Comparison of ENCODE assay signal across 7 mouse cellular contexts in genomic region chr7:49120935-49121691, GRCm38 (mm10).
DNase-seq lines count a peak whose midpoint lies in the region; ATAC-seq and TF ChIP-seq lines count a peak whose summit lies in the region.

No protein-coding gene starts in this region.

- H3K4me1 ChIP-seq in embryonic facial prominence, embryonic 11.5 days (ENCODE audit: control insufficient read depth, insufficient read depth, low read length), result no peaks in the 10 kb centered on the region
- H3K4me1 ChIP-seq in midbrain, embryonic 13.5 days (replicated peaks), result peaks cover 29% of the 10 kb centered on the region
- no peaks in the 10 kb centered on the region for H3K4me1 ChIP-seq in spleen, adult 2 months (ENCODE audit: control insufficient read depth, insufficient read depth, insufficient read length)

- no peak overlapping the region for H3K4me3 ChIP-seq in embryonic facial prominence, embryonic 11.5 days (ENCODE audit: low read depth, low read length)
- H3K4me3 ChIP-seq in midbrain, embryonic 13.5 days (replicated peaks), result no peak overlapping the region
- H3K4me3 ChIP-seq in spleen, adult 2 months (ENCODE audit: extremely low read depth, insufficient read depth, insufficient read length), result no peak overlapping the region

- peak; percentile 93 for DNase-seq in adrenal gland, postnatal 14 days
- DNase-seq in embryonic facial prominence, embryonic 11.5 days (ENCODE audit: low spot score), result peak; percentile 85
- DNase-seq in heart, adult 11 months, result peak; percentile 93
- DNase-seq in kidney, adult 11 months, result peak; percentile 74
- peak; percentile 93 for DNase-seq in left cerebral cortex, postnatal 4 days
- peak; percentile 19 to 65 for DNase-seq in spleen, adult 2 months (ENCODE audit: low read depth in 1 of 2, low spot score in 2 of 2)

- peak; percentile 81 for TF ChIP-seq CTCF in spleen, adult 2 months (IDR thresholded peaks at IDR 0.05; ENCODE audit: extremely low read depth, insufficient read depth, insufficient read length, insufficient replicate concordance)

- no peak overlapping the region for H3K4me2 ChIP-seq in embryonic facial prominence, embryonic 11.5 days (ENCODE audit: low read depth, low read length)
- H3K4me2 ChIP-seq in midbrain, embryonic 13.5 days (replicated peaks), result peak overlapping the region; percentile 59

- no peaks in the 10 kb centered on the region for H3K36me3 ChIP-seq in embryonic facial prominence, embryonic 11.5 days (replicated peaks; ENCODE audit: control insufficient read depth, insufficient read depth, low read depth, low read length)
- H3K36me3 ChIP-seq in midbrain, embryonic 13.5 days, result no peaks in the 10 kb centered on the region
- H3K36me3 ChIP-seq in spleen, adult 2 months (ENCODE audit: control insufficient read depth, insufficient read depth, low read length), result no peaks in the 10 kb centered on the region

- ATAC-seq in embryonic facial prominence, embryonic 11.5 days (replicated peaks; ENCODE audit: insufficient number of reproducible peaks, low FRiP score, low TSS enrichment, low read depth), result peak; percentile 37; the same call in 1 of the 2 replicates
- ATAC-seq in midbrain, embryonic 13.5 days, result peak; percentile 75

- H3K27ac ChIP-seq in embryonic facial prominence, embryonic 11.5 days (replicated peaks; ENCODE audit: low read depth, low read length), result no peak overlapping the region
- H3K27ac ChIP-seq in midbrain, embryonic 13.5 days, result peak overlapping the region; percentile 77; the same call in 1 of the 2 replicates
- no peak overlapping the region for H3K27ac ChIP-seq in spleen, adult 2 months (ENCODE audit: insufficient read depth, low read length)

- 43% methylated on average over 20 of the region's 20 CpGs for WGBS in embryonic facial prominence, embryonic 11.5 days
- WGBS in midbrain, embryonic 13.5 days, result 23% methylated on average over 20 of the region's 20 CpGs
- 40% methylated on average over 20 of the region's 20 CpGs for WGBS in spleen, adult 2 months

- H3K9me3 ChIP-seq in embryonic facial prominence, embryonic 11.5 days (replicated peaks; ENCODE audit: control insufficient read depth, low read length), result no peaks in the 10 kb centered on the region
- H3K9me3 ChIP-seq in midbrain, embryonic 13.5 days, result no peaks in the 10 kb centered on the region

- H3K9ac ChIP-seq in embryonic facial prominence, embryonic 11.5 days (replicated peaks; ENCODE audit: low read length), result no peak overlapping the region
- peak overlapping the region; percentile 60; the same call in 1 of the 2 replicates for H3K9ac ChIP-seq in midbrain, embryonic 13.5 days (replicated peaks)

- TF ChIP-seq POLR2A in spleen, adult 2 months (IDR thresholded peaks at IDR 0.05; ENCODE audit: low read depth, low read length), result no peak

- H3K27me3 ChIP-seq in embryonic facial prominence, embryonic 11.5 days (ENCODE audit: control insufficient read depth, insufficient read depth, low read length), result 0 out of 2 replicates have a peak, but pooled peaks cover 3% of the 10 kb centered on the region
- peaks cover 32% of the 10 kb centered on the region for H3K27me3 ChIP-seq in midbrain, embryonic 13.5 days
- no peaks in the 10 kb centered on the region for H3K27me3 ChIP-seq in spleen, adult 2 months (ENCODE audit: control insufficient read depth, insufficient read depth, low read length)

- intact Hi-C loops in left cerebral cortex, postnatal 4 days (cut with DNase I), result loop anchor here (5.0 kb wide), 1 partner anchor 369 kb away; no protein-coding TSS in a partner anchor

Comparison
In these comparisons a context has a peak if more than half of its experiments do, and no peak if none do; other contexts are left out.
1. DNase-seq: peak in every context shown above with its lines; median percentile 93 in adrenal gland, postnatal 14 days; 93 in heart, adult 11 months; 93 in left cerebral cortex, postnatal 4 days; 85 in embryonic facial prominence, embryonic 11.5 days; 74 in kidney, adult 11 months; 42 in spleen, adult 2 months.